Comparison of ENCODE assay signal across 12 mouse cellular contexts in genomic region chr12:9071493-9071892, GRCm38 (mm10). TPM values are rescaled to one million over a fixed set of nuclear protein-coding genes. Genes with fewer than 3 reads are reported as not detected.
DNase-seq lines count a peak whose midpoint lies in the region; ATAC-seq lines count a peak whose summit lies in the region.
"Had no signal": no experiment of that assay in that cellular context is flagged by ENCODE, and none has a peak within 500 bp of the region (broad histone marks: within the 10 kb centered on the region; RNA-seq: fewer than 3 reads in every experiment).

No protein-coding gene starts in this region.

- H3K9ac ChIP-seq in forebrain, embryonic 14.5 days (ENCODE audit: low read length) = no peak overlapping the region
- H3K9ac ChIP-seq in neural tube, embryonic 12.5 days = no peak overlapping the region
- H3K9ac ChIP-seq: heart, embryonic 15.5 days; lung, embryonic 15.5 days had no signal

- ATAC-seq in forebrain, embryonic 14.5 days = peak; percentile 63
- peak; percentile 90 for ATAC-seq in neural tube, embryonic 12.5 days (ENCODE audit: low FRiP score, low read depth)

- H3K4me3 ChIP-seq in forebrain, embryonic 14.5 days (ENCODE audit: low read depth, low read length) = no peak overlapping the region
- H3K4me3 ChIP-seq in neural tube, embryonic 12.5 days = no peak overlapping the region
- H3K4me3 ChIP-seq: heart, embryonic 15.5 days; lung, embryonic 15.5 days had no signal

- no peaks in the 10 kb centered on the region for H3K36me3 ChIP-seq in forebrain, embryonic 14.5 days (ENCODE audit: control insufficient read depth, insufficient read depth, low read length)
- H3K36me3 ChIP-seq in neural tube, embryonic 12.5 days = no peaks in the 10 kb centered on the region
- H3K36me3 ChIP-seq: heart, embryonic 15.5 days; lung, embryonic 15.5 days had no signal

- WGBS in forebrain, embryonic 14.5 days = 17% methylated on average over 4 of the region's 4 CpGs
- WGBS in neural tube, embryonic 12.5 days = 27% methylated on average over 4 of the region's 4 CpGs

- H3K4me1 ChIP-seq in forebrain, embryonic 14.5 days (ENCODE audit: control insufficient read depth, insufficient read depth, low read length) = peaks cover 3% of the 10 kb centered on the region; the same call in 1 of the 2 replicates
- peaks cover 5% of the 10 kb centered on the region; the same call in 1 of the 2 replicates for H3K4me1 ChIP-seq in neural tube, embryonic 12.5 days
- H3K4me1 ChIP-seq: heart, embryonic 15.5 days had no signal

- H3K27me3 ChIP-seq in forebrain, embryonic 14.5 days (replicated peaks; ENCODE audit: control insufficient read depth, insufficient read depth, low read length) = no peaks in the 10 kb centered on the region
- no peaks in the 10 kb centered on the region for H3K27me3 ChIP-seq in neural tube, embryonic 12.5 days (replicated peaks)
- H3K27me3 ChIP-seq: heart, embryonic 15.5 days; lung, embryonic 15.5 days had no signal

- H3K27ac ChIP-seq in forebrain, embryonic 14.5 days (ENCODE audit: low read depth, low read length) = no peak overlapping the region
- H3K27ac ChIP-seq in neural tube, embryonic 12.5 days = no peak overlapping the region
- H3K27ac ChIP-seq: heart, embryonic 15.5 days; lung, embryonic 15.5 days had no signal

- intact Hi-C loops in heart, postnatal 10 days (cut with DNase I) = no loop called here

- H3K4me2 ChIP-seq in forebrain, embryonic 14.5 days (ENCODE audit: low read length) = no peak overlapping the region
- H3K4me2 ChIP-seq in neural tube, embryonic 12.5 days (replicated peaks) = no peak overlapping the region
- H3K4me2 ChIP-seq: heart, embryonic 15.5 days; lung, embryonic 15.5 days had no signal

- peak; percentile 41 for DNase-seq in embryo, embryonic 11 days
- DNase-seq in embryo, embryonic 9.5 days (ENCODE audit: extremely low spot score) = no peak
- peak; percentile 36 for DNase-seq in lung, postnatal 14 days
- no peak for DNase-seq in lung, postnatal 36 days
- peak; percentile 49 for DNase-seq in forebrain, embryonic 14.5 days (ENCODE audit: low spot score)
- no peak for DNase-seq in Muller cell, postnatal 12 days (ENCODE audit: inconsistent ontology term)
- DNase-seq in heart, postnatal 10 days = no peak
- DNase-seq: kidney, adult 11 months; right cerebral cortex, adult 18-20 months had no signal

- no peaks in the 10 kb centered on the region for H3K9me3 ChIP-seq in forebrain, embryonic 14.5 days (replicated peaks; ENCODE audit: control insufficient read depth, low read length)
- no peaks in the 10 kb centered on the region for H3K9me3 ChIP-seq in neural tube, embryonic 12.5 days
- H3K9me3 ChIP-seq: heart, embryonic 15.5 days; lung, embryonic 15.5 days had no signal

RNA-seq across cellular contexts. Expression of gene Ttc32, which starts 41.7 kb away (rescaled TPM):
- 15.5 and 15.6 TPM in 2 replicates for polyA plus RNA-seq in forebrain, embryonic 14.5 days (2014; fragmentation: Nextera tagmentation; extraction: Ambion mirVana)
- polyA plus RNA-seq in neural tube, embryonic 12.5 days (2016; fragmentation: Nextera tagmentation; extraction: Ambion mirVana) = 16.7 and 18.6 TPM in 2 replicates
- 10 to 100 TPM; 18.3 to 22.8 TPM for total RNA-seq in heart, postnatal 10 days (2021)

Comparison
In these comparisons a context has a peak if more than half of its experiments do, and no peak if none do; other contexts are left out.
1. DNase-seq: peak in embryo, embryonic 11 days (single experiment), lung, postnatal 14 days (single experiment) and forebrain, embryonic 14.5 days (single experiment); none in embryo, embryonic 9.5 days (single experiment), lung, postnatal 36 days (single experiment), Muller cell, postnatal 12 days (single experiment) and heart, postnatal 10 days (0 of 2).